Mouse (Mus musculus): ENCODE results near the gene Arhgap44. TPM values are rescaled to one million over a fixed set of nuclear protein-coding genes. Genes with fewer than 3 reads are reported as not detected.

The Arhgap44 gene
- total and polyA plus RNA-seq, 3 experiments, result 14.9 to 26.6 (median 21.8) TPM

DNA sequence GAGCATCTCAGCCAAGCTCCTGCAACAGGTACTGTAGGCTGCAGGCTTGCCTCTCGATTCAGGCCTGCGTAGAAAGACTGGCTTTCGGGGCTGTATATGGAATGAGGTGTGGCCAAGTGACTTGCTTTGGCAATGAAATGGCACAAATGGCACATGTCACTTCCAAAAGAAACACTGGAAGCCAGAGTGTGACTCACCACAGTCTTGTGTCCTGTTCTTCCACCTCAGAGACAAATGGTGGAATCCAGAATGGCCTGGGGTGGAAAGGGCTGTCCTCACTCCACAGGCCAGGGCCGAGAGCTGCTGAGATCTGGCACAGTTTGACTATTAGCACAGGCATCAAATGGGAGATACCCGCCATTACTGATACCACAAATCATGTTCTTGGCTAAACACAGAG is 9.8 kb downstream of the Arhgap44 start:
- H3K4me3 ChIP-seq, result no peak overlapping the region
- H3K27ac ChIP-seq, result no peak overlapping the region
- 88% methylated on average over 5 of the region's 5 CpGs for WGBS
- H3K27me3 ChIP-seq (ENCODE audit: control insufficient read depth, insufficient read depth, low read length), result no peaks in the 10 kb centered on the region
- no peak for DNase-seq
- intact Hi-C loops (cut with DNase I), result no loop called here
- TF ChIP-seq CTCF (IDR thresholded peaks at IDR 0.05), result no peak
- no peak for TF ChIP-seq EP300 (IDR thresholded peaks at IDR 0.05; ENCODE audit: insufficient read depth, low read depth, low read length)
- no peak for TF ChIP-seq POLR2A (IDR thresholded peaks at IDR 0.05; ENCODE audit: insufficient read depth, low read depth, low read length)
- H3K36me3 ChIP-seq (ENCODE audit: control insufficient read depth, insufficient read depth, low read length), result no peaks in the 10 kb centered on the region
- no peaks in the 10 kb centered on the region; the same call in 1 of the 2 replicates for H3K79me2 ChIP-seq (replicated peaks; ENCODE audit: control insufficient read depth, insufficient read depth, low read length)
- H3K9ac ChIP-seq (ENCODE audit: low read depth, low read length), result no peak overlapping the region
- H3K4me1 ChIP-seq (ENCODE audit: control insufficient read depth, insufficient read depth, low read length), result no peaks in the 10 kb centered on the region

DNA sequence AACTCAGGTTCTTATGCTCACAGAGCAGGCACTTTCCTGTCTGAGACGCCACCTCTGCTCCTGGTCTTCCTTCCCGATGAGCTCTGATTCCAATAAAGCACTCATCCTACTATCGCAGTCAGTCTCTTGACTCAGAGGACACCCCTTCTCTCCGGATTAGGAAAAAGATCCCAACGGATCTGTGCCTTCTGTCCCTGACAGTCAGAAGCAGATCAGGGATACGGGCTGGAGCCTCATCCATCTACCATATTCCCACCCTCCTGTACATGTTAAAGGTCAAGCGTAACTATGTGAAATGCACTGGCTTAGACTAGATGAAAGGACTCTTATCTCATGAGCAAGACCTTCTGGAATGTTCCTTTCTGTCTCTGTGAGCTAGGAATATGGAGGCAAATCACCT is 14.3 kb downstream of the Arhgap44 start:
- TF ChIP-seq EP300 (IDR thresholded peaks at IDR 0.05; ENCODE audit: insufficient read depth, low read depth, low read length) (no peak), CTCF (IDR thresholded peaks at IDR 0.05) (no peak), POLR2A (IDR thresholded peaks at IDR 0.05; ENCODE audit: insufficient read depth, low read depth, low read length) (no peak)
- 70% methylated on average over 7 of the region's 7 CpGs for WGBS

DNA sequence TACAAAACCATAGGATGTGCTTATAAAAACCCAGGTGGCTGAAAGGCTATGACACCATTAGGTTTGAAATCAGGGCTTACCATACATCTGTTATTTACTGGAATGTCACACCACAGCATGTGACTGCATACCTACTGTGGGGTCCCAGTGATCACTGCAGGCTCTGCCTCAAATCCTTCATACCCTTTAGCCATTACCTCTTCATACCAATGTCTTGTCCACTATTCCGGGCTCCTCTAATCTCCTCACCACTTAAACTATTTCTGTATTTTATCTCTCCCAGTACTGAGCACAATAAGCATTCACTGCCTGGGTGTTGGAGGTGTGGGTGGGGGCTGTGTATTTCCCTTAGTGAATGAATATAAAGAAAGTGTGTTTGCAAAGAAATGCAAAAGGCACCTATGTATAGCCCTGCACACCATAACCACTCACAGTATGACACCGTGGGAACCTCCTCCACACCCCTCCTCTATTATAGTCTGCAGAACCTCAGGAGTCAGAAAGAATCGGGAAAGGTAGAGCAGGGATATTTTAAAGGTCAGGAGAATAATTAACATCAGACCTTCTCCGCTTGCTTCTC is 19.8 kb downstream of the Arhgap44 start:
- Histone ChIP-seq H3K9ac (ENCODE audit: low read depth, low read length) (no peak overlapping the region), H3K36me3 (ENCODE audit: control insufficient read depth, insufficient read depth, low read length) (no peaks in the 10 kb centered on the region; the same call in 1 of the 2 replicates), H3K27me3 (ENCODE audit: control insufficient read depth, insufficient read depth, low read length) (no peaks in the 10 kb centered on the region), H3K79me2 (replicated peaks; ENCODE audit: control insufficient read depth, insufficient read depth, low read length) (peaks cover 2% of the 10 kb centered on the region; the same call in 1 of the 2 replicates), H3K4me3 (no peak overlapping the region), H3K27ac (no peak overlapping the region), H3K4me1 (ENCODE audit: control insufficient read depth, insufficient read depth, low read length) (peaks cover 2% of the 10 kb centered on the region; the same call in 1 of the 2 replicates)
- TF ChIP-seq POLR2A (IDR thresholded peaks at IDR 0.05; ENCODE audit: insufficient read depth, low read depth, low read length) (no peak), CTCF (IDR thresholded peaks at IDR 0.05) (no peak), EP300 (IDR thresholded peaks at IDR 0.05; ENCODE audit: insufficient read depth, low read depth, low read length) (no peak)
- intact Hi-C loops (cut with DNase I), result no loop called here
- WGBS, result 57% methylated on average over 4 of the region's 4 CpGs
- DNase-seq, result no peak

More for the DNA sequence above, 14.3 kb downstream of the Arhgap44 start:
- no peak for DNase-seq
- intact Hi-C loops (cut with DNase I), result no loop called here
- no peak overlapping the region for H3K9ac ChIP-seq (ENCODE audit: low read depth, low read length)
- peaks cover 1% of the 10 kb centered on the region; the same call in 1 of the 2 replicates for H3K4me1 ChIP-seq (ENCODE audit: control insufficient read depth, insufficient read depth, low read length)
- H3K27ac ChIP-seq, result no peak overlapping the region
- peaks cover 2% of the 10 kb centered on the region; the same call in 1 of the 2 replicates for H3K79me2 ChIP-seq (replicated peaks; ENCODE audit: control insufficient read depth, insufficient read depth, low read length)
- H3K27me3 ChIP-seq (ENCODE audit: control insufficient read depth, insufficient read depth, low read length), result no peaks in the 10 kb centered on the region
- H3K36me3 ChIP-seq (ENCODE audit: control insufficient read depth, insufficient read depth, low read length), result no peaks in the 10 kb centered on the region
- no peak overlapping the region for H3K4me3 ChIP-seq

DNA sequence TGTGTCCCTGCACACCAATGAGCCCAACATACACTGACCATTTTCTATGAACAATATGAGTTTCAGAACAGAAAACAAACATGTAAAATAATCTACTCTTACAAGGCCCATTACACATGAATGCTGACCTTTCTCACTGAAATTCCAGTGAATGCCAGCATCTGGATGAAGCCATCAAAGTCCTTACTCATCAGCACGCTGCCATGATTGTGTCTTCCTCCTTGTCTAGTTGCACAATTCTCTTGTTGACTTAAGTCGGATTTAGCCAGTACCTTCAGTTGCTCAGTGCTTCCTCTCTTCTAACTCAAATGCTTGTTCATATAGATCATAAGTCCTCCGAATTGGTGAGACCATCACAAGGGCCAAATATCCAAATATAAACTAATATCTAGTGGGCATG is 23.7 kb downstream of the Arhgap44 start:
- Histone ChIP-seq H3K36me3 (ENCODE audit: control insufficient read depth, insufficient read depth, low read length) (no peaks in the 10 kb centered on the region; the same call in none of the 2 replicates), H3K9ac (ENCODE audit: low read depth, low read length) (no peak overlapping the region), H3K4me1 (ENCODE audit: control insufficient read depth, insufficient read depth, low read length) (peaks cover 1% of the 10 kb centered on the region; the same call in 1 of the 2 replicates), H3K79me2 (replicated peaks; ENCODE audit: control insufficient read depth, insufficient read depth, low read length) (no peaks in the 10 kb centered on the region; the same call in 1 of the 2 replicates), H3K27ac (no peak overlapping the region), H3K27me3 (ENCODE audit: control insufficient read depth, insufficient read depth, low read length) (no peaks in the 10 kb centered on the region), H3K4me3 (no peak overlapping the region)
- no peak for DNase-seq
- intact Hi-C loops (cut with DNase I), result no loop called here
- no peak for TF ChIP-seq CTCF (IDR thresholded peaks at IDR 0.05)
- no peak for TF ChIP-seq POLR2A (IDR thresholded peaks at IDR 0.05; ENCODE audit: insufficient read depth, low read depth, low read length)
- no peak for TF ChIP-seq EP300 (IDR thresholded peaks at IDR 0.05; ENCODE audit: insufficient read depth, low read depth, low read length)
- 83% methylated on average over 3 of the region's 3 CpGs for WGBS

GRCm38 (mm10) chr11:65137145-65137652 is 25.6 kb downstream of the Arhgap44 start:
- H3K36me3 ChIP-seq (ENCODE audit: control insufficient read depth, insufficient read depth, low read length), result no peaks in the 10 kb centered on the region; the same call in none of the 2 replicates
- TF ChIP-seq EP300 (IDR thresholded peaks at IDR 0.05; ENCODE audit: insufficient read depth, low read depth, low read length), result no peak
- H3K9ac ChIP-seq (ENCODE audit: low read depth, low read length), result no peak overlapping the region
- intact Hi-C loops (cut with DNase I), result no loop called here
- 73% methylated on average over 2 of the region's 2 CpGs for WGBS
- H3K4me3 ChIP-seq, result no peak overlapping the region
- no peaks in the 10 kb centered on the region; the same call in 1 of the 2 replicates for H3K79me2 ChIP-seq (replicated peaks; ENCODE audit: control insufficient read depth, insufficient read depth, low read length)
- no peak for DNase-seq
- peaks cover 1% of the 10 kb centered on the region; the same call in 1 of the 2 replicates for H3K4me1 ChIP-seq (ENCODE audit: control insufficient read depth, insufficient read depth, low read length)
- no peak overlapping the region for H3K27ac ChIP-seq
- H3K27me3 ChIP-seq (ENCODE audit: control insufficient read depth, insufficient read depth, low read length), result no peaks in the 10 kb centered on the region

- TF ChIP-seq EP300 (IDR thresholded peaks at IDR 0.05; ENCODE audit: insufficient read depth, low read depth, low read length) (no peak), CTCF (IDR thresholded peaks at IDR 0.05) (no peak), POLR2A (IDR thresholded peaks at IDR 0.05; ENCODE audit: insufficient read depth, low read depth, low read length) (no peak)
- WGBS, result 79% methylated on average over 8 of the region's 8 CpGs
- peaks cover 1% of the 10 kb centered on the region; the same call in 1 of the 2 replicates for H3K4me1 ChIP-seq (ENCODE audit: control insufficient read depth, insufficient read depth, low read length)
- no peaks in the 10 kb centered on the region; the same call in 1 of the 2 replicates for H3K79me2 ChIP-seq (replicated peaks; ENCODE audit: control insufficient read depth, insufficient read depth, low read length)
- H3K4me3 ChIP-seq, result no peak overlapping the region
- no peaks in the 10 kb centered on the region; the same call in 1 of the 2 replicates for H3K36me3 ChIP-seq (ENCODE audit: control insufficient read depth, insufficient read depth, low read length)
- H3K27ac ChIP-seq, result no peak overlapping the region
- H3K9ac ChIP-seq (ENCODE audit: low read depth, low read length), result no peak overlapping the region
- DNase-seq, result no peak
- H3K27me3 ChIP-seq (ENCODE audit: control insufficient read depth, insufficient read depth, low read length), result no peaks in the 10 kb centered on the region
- intact Hi-C loops (cut with DNase I), result no loop called here
Observed at GRCm38 (mm10) chr11:65135251-65135739, 27.5 kb downstream of the Arhgap44 start.

Measured in heart, adult 2 months (tissue).